Mouse (Mus musculus) layer of hippocampus, postnatal 25 days (tissue): Measurements from ENCODE around the gene Tars. TPM values are rescaled to one million over a fixed set of nuclear protein-coding genes. Genes with fewer than 3 reads are reported as not detected.

Experiments used
- DNase-seq, 2 experiments: peaks; one replicate each; pipeline ENCODE4 v3.0.0; 2022; ENCODE audit warnings: mixed read lengths in 2 of 2, low spot score in 1 of 2; ENCODE audit errors: extremely low spot score in 1 of 2
- total RNA-seq, 2 experiments: library from RNA; stranded (reverse); gene quantifications; 2 replicates each; pipeline ENCODE4 v1.2.3; 2021

Gene Tars
- total RNA-seq, 2 experiments from 2014 or later: 30.1 to 30.9 TPM

DNA sequence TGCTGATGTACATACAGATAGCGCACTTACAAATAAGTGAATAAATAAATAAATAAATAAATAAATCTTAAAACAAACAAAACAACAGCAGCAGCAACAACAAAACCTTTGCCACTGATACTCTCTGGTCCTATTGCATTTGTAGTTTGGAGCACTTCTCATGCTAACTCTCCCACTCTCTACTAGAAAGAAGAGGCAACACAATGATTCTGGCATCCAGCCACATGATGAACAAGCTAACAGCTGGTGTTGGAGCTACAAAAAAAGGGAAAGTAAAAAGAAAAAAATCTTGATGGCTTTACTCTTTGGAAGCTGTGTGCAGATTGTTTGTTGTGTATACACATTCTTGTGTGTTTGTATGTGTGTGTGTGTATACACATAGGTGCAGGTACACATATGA lies 34.7 kb downstream of the Tars start:
- DNase-seq: peak in 1 of 2 experiments; percentile 46

DNA sequence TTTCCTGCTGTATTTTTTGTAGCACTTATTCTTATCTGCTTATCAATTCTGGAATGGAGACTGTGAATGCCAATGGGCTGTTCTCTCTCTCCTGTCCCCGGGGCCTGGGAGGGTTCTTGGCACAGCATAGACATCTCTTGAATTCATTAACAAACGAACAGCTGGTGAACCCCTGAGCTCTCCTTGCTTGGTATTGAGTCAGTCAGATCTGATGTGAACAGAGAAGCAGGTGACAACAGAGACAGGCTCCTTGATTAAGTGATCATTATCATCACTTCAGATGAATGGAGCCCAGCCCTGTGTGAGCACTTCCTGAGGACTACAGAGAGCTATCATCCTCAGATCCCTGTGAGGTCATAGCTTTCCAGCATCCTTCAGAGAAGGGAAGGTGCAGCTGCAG lies 35.4 kb downstream of the Tars start:
- DNase-seq: no peak

DNA sequence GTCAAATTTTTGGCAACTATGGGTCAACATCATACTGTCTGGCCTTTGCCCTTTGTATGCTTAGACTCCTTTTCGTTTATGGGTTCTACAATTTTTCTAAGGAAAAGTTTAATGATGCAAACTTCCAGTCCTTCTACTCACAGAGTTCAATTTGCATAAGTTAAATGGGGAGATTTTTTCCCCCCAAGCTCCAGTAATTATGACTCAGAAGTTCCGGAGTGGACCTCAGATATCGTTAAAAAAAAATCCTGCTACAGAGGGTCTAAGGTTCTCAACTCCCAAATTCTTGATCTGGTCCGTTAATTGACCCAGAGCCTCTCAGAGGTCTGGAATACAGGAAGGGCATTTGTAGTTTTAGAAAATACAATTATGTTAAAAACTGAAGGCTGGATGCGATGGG lies 37.6 kb downstream of the Tars start:
- no peak for DNase-seq

DNA sequence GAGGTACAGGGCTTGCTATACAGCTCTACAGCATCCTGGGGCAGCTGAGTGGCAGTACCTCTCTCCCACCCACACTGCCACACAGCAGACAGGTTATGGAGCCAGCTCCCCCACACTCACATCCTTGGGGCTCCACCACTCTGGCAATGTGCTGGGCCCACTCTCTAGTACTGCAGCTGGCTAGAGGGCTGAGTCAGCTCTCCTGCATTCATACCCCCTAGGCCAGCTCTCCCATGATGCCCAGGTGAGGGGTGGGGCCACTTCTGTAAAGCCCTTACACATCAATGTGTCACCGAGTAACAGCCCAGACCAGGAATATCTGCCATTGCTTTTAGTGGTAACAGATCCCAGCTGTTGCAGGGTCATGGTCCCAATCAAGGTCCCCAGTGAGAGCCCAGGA lies 38.6 kb downstream of the Tars start:
- no peak for DNase-seq

DNA sequence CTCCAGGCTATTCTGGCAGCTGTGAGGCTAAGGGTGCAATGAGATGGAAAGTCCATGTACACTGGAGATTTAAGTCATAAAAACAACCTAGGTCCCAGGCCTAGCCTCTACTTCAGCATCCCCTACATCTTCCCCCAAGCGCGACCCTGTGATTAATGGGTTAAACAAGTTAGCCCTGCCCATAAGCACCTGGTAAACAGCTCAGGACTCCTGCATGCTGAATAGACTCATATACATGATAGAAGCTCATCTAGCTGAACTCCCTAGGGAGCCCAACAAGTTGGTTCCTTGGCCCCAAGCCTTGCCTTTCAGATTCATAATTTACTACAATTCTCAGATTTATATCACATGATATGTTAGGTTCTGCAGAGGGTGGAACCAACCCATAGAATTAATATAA lies 42.0 kb downstream of the Tars start:
- DNase-seq: no peak

DNA sequence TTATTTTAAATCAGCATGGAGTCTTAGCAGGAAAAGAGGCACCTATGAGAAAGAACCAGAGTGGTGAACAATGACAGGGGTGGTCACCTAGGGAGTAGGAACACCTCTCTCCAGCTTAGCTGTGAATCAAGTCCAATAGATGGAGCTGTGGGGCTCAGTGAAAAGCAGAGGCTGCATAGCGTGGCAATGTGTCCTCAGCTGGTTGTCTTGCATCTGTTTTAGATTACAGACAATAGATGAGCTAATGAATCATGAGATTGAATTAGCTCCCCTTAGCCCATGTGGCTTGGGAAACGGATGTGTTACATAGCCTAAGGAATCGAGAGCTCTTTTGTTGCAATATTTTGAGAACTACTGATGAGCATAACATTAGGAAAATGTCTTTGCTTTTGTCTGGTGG lies 43.6 kb downstream of the Tars start:
- DNase-seq: no peak

DNA sequence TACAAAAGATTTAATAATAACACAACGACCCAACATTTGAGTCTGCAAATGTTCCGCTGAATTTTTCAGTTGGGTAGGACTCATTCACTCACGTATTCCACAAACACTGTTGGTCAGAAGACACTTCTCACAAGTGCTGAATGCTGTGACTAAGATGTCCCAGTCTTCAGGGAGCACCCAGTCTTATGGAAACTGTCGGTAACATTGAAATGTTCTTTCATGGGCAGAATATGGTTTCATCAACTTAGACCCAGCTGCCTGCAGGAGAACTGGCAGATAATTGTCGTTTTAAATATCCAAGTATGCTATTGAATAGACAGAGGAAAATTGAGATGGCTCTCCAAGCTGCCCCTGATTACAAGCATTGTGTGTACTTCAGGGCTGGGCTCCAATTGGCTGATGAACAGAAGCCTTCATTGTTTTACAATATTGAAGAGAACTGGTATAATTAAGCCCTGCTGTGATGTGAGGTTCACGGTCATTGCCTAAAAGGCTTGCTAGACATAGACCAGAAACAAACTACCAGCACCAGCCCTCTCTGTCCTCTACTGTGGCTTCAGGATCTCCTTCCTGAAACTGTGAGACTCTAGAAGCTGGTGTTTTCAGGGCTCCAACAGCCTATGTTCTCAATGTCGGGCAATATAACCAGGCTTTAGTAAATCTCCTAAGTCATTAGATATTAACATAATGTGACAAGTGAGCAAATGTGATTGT lies 59.8 kb downstream of the Tars start:
- DNase-seq: no peak
